Mouse (Mus musculus): ENCODE results near the gene Mbl1. TPM values are rescaled to one million over a fixed set of nuclear protein-coding genes. Genes with fewer than 3 reads are reported as not detected.

Mbl1 gene
- 0.29 TPM for polyA plus RNA-seq (2014; fragmentation: Illumina TruSeq; extraction: RNeasy Lipid Tissue Mini Kit (QIAGEN cat#74804); ENCODE audit: low read depth, low replicate concordance)

GRCm38 (mm10) chr14:41151220-41151898 is at the start of gene Mbl1:
Mbl1 (plus strand) TSS chr14:41151458.

GRCm38 (mm10) chr14:41104853-41105444 is 46.3 kb upstream of the Mbl1 start, which contains the start of gene Mat1a:
Mat1a (plus strand) TSS chr14:41105035.

GRCm38 (mm10) chr14:41131540-41131939 is 19.7 kb upstream of the Mbl1 start, which contains the start of gene Sftpa1:
Sftpa1 (plus strand) TSS chr14:41131782.

GRCm38 (mm10) chr14:41185059-41185821 is 34.0 kb downstream of the Mbl1 start, which contains the start of gene Sftpd:
Sftpd (minus strand) TSS chr14:41185149.

Other genes with a start within 250 kb of the Mbl1 start
- 12.4 TPM for gene Tspan14, start 184.7 kb upstream of the Mbl1 start, polyA plus RNA-seq (2014; fragmentation: Illumina TruSeq; extraction: RNeasy Lipid Tissue Mini Kit (QIAGEN cat#74804); ENCODE audit: low read depth, low replicate concordance)
- gene Fam213a, start 137.7 kb upstream of the Mbl1 start, polyA plus RNA-seq (2014; fragmentation: Illumina TruSeq; extraction: RNeasy Lipid Tissue Mini Kit (QIAGEN cat#74804); ENCODE audit: low read depth, low replicate concordance): 38.9 TPM
- not detected for gene Dydc2, start 82.2 kb upstream of the Mbl1 start, polyA plus RNA-seq (2014; fragmentation: Illumina TruSeq; extraction: RNeasy Lipid Tissue Mini Kit (QIAGEN cat#74804); ENCODE audit: low read depth, low replicate concordance)
- gene Dydc1, start 78.5 kb upstream of the Mbl1 start, polyA plus RNA-seq (2014; fragmentation: Illumina TruSeq; extraction: RNeasy Lipid Tissue Mini Kit (QIAGEN cat#74804); ENCODE audit: low read depth, low replicate concordance): not detected
- 0.65 TPM for gene Mat1a, start 46.4 kb upstream of the Mbl1 start, polyA plus RNA-seq (2014; fragmentation: Illumina TruSeq; extraction: RNeasy Lipid Tissue Mini Kit (QIAGEN cat#74804); ENCODE audit: low read depth, low replicate concordance)
- not detected for gene Sftpa1, start 19.7 kb upstream of the Mbl1 start, polyA plus RNA-seq (2014; fragmentation: Illumina TruSeq; extraction: RNeasy Lipid Tissue Mini Kit (QIAGEN cat#74804); ENCODE audit: low read depth, low replicate concordance)
- not detected for gene Sftpd, start 33.7 kb downstream of the Mbl1 start, polyA plus RNA-seq (2014; fragmentation: Illumina TruSeq; extraction: RNeasy Lipid Tissue Mini Kit (QIAGEN cat#74804); ENCODE audit: low read depth, low replicate concordance)
- gene Gm2832, start 127.3 kb downstream of the Mbl1 start, polyA plus RNA-seq (2014; fragmentation: Illumina TruSeq; extraction: RNeasy Lipid Tissue Mini Kit (QIAGEN cat#74804); ENCODE audit: low read depth, low replicate concordance): not detected
- not detected for gene Gm5798, start 197.2 kb downstream of the Mbl1 start, polyA plus RNA-seq (2014; fragmentation: Illumina TruSeq; extraction: RNeasy Lipid Tissue Mini Kit (QIAGEN cat#74804); ENCODE audit: low read depth, low replicate concordance)
- gene Gm7945, start 234.9 kb downstream of the Mbl1 start, polyA plus RNA-seq (2014; fragmentation: Illumina TruSeq; extraction: RNeasy Lipid Tissue Mini Kit (QIAGEN cat#74804); ENCODE audit: low read depth, low replicate concordance): not detected